Mouse (Mus musculus) adrenal gland, adult (tissue): ENCODE data around the gene Lrpprc.

ENCODE experiments used
- DNase-seq, 2 experiments: peaks; one replicate each; pipeline ENCODE4 v3.0.0; 2022 to 2023; ENCODE audit warnings: low spot score in 1 of 2; ENCODE audit not compliant: inconsistent age in 2 of 2

Gene Lrpprc

GRCm38 (mm10) chr17:84771882-84772281 is 18.7 kb downstream of the Lrpprc start:
- DNase-seq, result peak; percentile 32 to 56

DNA sequence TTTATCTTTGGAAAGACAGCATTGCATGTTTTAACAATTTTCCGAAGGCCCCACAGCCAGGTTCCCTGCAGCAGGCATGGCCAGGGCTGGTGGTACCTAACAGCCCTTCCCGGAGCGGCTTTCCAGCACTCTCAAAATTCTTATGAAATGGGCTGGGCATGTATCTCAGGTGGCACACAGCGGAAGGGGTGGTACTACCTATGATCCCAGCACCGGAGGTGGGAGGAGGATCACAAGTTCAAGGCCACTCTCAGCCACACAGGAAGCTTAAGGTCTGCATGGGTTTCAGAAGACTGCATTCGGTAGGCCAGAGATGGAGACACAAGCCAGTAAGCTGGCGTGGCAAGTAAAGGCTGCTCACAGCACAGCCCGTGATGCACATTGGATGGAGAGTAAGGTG is 31.6 kb downstream of the Lrpprc start:
- no peak for DNase-seq

- no peak for DNase-seq
Observed at GRCm38 (mm10) chr17:84758374-84758773, 32.2 kb downstream of the Lrpprc start.

- DNase-seq, result no peak
Observed at GRCm38 (mm10) chr17:84756090-84756489, 34.5 kb downstream of the Lrpprc start.

DNA sequence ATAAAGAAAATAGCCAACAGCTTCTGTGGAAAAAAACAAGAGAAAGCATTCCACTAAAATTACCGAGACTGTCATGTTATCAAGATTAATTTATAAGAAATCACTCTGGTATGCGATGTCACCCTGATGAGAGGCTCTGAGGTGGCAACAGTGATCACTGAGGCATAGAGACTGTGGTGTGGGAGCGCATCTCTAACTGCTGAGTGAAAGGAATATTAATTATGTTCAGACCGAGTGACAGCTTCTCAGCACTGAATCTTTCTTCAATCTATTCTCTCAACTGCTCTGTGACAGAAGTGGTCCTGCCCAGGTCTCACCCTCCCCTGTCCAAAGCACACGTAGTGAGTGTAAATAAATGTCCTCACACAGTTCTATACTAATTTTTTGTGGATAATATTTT is 37.1 kb downstream of the Lrpprc start:
- DNase-seq, result no peak

- DNase-seq, result no peak
Observed at GRCm38 (mm10) chr17:84752286-84752685, 38.3 kb downstream of the Lrpprc start.

GRCm38 (mm10) chr17:84751630-84752191 is 38.9 kb downstream of the Lrpprc start:
- DNase-seq, result no peak

DNA sequence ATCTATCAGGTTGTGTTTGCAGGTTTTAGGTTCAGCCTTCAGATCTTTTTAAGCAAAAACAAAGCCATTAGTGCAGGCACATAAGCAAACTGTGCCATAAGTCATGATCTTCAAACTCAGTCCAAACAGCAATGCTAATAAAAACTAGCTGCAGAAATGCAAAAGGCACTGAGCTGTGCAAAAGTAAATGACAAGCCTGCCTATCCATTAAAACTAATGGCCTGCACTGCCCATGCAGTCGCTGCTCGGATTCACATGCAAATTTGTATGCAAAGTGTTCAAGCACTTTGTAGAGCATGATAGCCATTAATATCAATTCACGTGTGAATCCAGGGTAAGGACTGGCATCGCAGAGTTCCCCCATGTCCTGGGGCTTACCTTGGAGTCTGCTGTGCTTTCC is 40.5 kb downstream of the Lrpprc start:
- no peak for DNase-seq

GRCm38 (mm10) chr17:84749297-84749696 is 41.3 kb downstream of the Lrpprc start:
- no peak for DNase-seq

DNA sequence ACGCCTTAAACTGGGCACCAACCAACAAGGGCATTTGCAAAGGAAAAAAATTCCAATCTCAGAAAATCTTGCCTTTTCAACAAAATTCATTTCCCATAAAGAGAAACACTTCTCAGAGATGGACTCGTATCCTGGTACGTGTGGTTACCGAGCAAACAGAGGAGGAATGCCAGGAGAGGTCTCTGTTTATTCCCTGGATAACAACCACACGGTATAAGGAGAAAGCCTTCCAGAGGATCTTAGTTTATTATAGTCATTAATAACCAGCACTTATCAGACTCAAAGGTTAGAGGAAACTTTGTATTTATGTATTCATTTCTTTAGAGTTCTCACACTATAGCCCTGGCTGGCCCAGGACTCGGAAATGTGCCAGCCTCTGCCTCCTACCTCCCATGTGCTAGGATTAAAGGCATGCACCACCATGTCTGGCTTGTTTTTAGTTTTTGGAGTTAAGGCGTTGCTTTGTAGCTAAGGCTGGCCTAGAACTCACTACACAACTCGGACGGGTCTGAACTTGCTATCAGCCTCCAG is 42.4 kb downstream of the Lrpprc start:
- DNase-seq, result no peak

DNA sequence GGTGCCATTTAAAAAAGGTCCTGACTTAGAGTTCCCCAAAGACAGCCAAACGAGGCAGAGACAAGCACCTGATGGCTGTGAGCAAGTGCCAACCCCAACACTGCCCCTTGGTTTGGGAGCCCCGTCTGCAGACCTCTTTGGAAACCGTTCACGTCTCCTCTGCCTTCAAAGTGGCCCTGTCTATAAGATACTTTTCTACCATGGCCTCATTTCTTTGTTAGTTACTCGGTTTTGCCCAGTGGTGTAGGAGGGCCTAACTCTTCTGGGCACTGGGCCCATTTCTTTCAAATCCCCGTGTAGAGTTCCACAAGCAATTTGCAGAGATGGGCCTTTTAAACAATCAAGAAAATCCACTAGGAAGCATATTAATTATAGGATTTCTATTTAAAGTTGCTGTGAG is 43.4 kb downstream of the Lrpprc start:
- no peak for DNase-seq

DNA sequence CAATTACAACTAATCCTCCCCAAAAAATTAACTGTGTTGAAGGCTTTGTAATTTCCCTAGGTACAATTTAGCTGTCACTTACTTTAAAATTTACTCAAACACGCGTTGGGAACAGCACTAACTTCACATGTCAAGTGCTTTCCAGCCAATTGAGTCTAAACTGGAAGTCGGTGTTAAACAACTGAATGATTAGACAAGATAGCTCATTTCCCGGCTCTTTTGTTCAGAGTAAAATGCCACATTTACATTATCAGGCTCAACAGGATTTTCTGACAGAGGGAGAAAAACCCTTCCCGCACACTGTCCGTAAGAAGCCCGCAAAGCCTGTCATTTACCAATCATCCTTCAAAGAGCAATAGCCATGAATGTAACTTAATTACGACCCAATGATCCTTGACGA is 45.6 kb downstream of the Lrpprc start:
- no peak for DNase-seq

GRCm38 (mm10) chr17:84744256-84744655 is 46.3 kb downstream of the Lrpprc start:
- DNase-seq, result no peak

DNA sequence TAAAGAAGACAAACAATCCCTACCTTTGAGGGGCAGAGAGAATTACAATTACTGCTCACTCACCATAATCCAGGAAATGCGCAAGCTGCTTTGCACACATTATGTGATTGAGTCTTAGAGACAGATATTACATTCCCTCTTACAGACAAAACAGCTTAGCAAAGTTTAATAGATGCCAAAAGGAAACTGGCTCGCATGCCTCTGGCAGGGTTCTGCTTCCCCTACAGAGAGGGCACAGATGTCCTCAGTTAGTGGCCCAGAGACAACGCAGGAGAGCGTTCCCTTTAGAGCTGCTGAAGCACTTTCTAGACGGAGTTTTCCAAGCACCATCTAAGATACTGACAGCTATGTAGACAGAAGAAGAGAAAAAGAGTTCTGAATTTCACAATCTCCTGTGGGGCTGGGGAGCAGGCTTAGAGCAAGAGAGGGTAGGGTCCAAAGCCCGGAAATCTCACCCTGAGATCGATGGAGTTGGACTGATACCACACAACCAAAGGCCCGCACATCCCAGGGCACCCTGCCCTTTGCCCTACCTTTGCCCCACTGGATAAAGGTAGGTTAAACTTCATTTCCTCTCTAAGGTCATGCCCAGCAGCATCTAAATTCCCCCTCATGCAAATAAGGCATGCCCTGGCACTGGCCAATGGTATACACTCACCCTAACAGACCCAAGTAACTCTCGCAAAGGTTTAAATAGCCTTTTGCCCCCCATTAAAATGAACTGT is 52.4 kb downstream of the Lrpprc start:
- no peak for DNase-seq

DNA sequence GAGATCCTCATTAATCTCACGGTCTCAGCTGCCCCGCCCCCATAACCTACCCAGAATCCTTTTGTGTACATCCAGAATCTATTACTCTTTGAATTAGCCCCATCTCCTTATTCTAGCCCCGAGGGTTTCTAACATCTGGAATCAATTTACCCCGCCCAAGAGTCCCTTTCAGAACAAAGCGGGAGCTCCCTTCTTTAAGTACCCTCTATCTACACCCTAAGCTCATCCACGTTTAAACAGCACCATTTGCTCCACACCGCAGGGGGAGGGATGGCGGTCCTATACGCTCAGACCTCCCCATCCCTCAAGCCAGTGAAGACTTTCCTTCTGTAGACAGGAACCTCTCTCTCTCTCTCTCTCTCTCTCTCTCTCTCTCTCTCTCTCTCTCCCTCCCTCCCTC is 53.9 kb downstream of the Lrpprc start:
- no peak for DNase-seq

DNA sequence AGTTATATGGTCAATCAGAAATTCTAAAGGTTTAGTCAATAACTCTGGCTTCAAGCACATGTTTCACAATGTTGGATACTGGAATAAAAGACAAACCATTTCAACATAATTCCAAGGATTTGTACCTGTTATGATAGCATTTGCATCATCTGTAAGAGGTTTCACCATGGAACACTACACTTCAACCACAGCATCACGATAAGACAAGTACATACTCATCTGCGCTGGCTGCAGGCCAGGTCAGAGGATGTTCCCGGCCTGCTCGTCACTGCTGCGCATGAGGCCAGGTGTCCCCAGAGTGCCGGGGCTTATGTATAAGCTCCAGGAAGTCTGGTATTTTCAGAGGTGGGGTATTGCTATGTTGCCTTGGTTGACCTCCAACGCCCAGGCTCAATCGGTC is 58.0 kb downstream of the Lrpprc start:
- DNase-seq, result no peak

GRCm38 (mm10) chr17:84731361-84731760 is 59.2 kb downstream of the Lrpprc start:
- no peak for DNase-seq

- DNase-seq, result no peak
Observed at GRCm38 (mm10) chr17:84729140-84729539, 61.4 kb downstream of the Lrpprc start.

DNA sequence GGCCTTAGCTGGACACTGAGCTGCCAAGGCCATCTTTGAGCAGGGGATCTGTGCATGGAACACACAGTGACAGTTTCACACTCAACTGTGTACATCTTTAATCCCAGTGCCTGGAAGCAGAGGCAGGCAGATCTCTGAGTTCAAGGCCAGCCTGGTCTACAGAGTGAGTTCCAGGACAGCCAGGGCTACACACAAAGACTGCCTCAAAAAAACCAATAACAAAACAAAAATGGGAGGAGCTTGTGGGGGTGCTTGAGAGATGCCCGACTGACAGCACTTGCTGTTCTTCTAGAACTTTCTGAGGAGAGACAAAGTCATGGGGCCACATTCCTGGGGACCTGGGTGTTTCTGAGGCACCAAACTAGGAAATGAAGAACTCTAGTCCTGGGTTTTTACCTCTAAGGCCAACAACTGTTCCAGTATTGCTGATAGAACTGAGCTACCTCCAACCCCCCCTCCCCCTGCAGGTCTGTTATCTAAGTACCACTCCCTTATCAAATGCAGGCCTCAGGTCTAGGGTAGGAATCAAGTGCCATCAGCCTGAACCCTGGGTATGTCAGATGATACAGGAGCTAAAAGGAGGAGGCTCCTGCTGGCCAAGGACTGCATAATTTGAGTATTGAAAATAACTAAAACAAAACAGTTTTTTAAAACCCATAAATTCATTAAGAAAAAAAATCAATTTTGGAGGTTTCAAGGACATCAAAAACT is 62.2 kb downstream of the Lrpprc start:
- no peak for DNase-seq

GRCm38 (mm10) chr17:84725163-84725562 is 65.4 kb downstream of the Lrpprc start:
- no peak for DNase-seq

DNA sequence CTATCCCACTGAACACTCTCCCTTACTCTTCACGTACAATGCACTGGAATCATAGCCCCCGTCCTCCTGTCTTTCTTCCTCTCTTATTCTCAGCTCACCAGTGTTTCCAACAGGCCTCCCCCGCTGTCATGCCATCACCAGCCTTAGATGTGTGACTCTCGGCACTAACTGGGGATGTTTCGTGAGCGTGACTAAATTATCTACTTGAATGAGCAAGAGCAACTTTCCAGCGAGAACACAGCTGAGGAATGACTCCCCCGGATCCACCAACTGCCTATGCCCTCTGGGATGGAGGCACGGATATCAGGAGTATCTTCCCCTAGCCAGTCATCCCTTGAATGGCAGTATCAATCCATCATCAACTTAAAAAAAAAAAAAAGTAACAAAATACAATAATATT is 66.6 kb downstream of the Lrpprc start:
- no peak for DNase-seq

DNA sequence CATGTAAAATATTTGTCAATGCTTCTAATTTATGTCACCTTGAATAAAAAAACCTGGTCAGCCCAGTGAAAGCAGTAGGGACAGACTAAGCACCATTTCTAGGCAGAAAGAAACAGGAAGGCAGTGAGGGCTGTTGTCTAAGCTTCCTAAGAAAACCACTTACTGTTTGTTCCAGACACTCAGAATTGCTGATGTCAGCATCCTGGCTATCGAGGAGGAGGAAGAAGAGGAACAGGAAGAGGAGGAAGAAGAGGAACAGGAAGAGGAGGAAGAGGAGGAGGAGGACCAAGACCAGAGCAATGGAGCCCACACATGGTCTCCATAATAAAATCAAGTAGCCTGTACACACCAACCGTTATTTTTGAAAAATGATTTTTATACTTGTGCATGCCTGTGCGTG is 71.5 kb downstream of the Lrpprc start:
- DNase-seq, result no peak
